ENCODE assay signal across 8 mouse cellular contexts in genomic region chr10:59969821-59970449, GRCm38 (mm10). TPM values are rescaled to one million over a fixed set of nuclear protein-coding genes. Genes with fewer than 3 reads are reported as not detected.
DNase-seq lines count a peak whose midpoint lies in the region; ATAC-seq and TF ChIP-seq lines count a peak whose summit lies in the region.

No protein-coding gene starts in this region.

- peak overlapping the region; percentile 64 for H3K4me3 ChIP-seq in ES-Bruce4 (ENCODE audit: low read depth, low read length)
- H3K4me3 ChIP-seq in brown adipose tissue, adult 24 weeks (ENCODE audit: insufficient read depth, low read depth, low read length): peak overlapping the region; percentile 61
- H3K4me3 ChIP-seq in forebrain, embryonic 10.5 days: peak overlapping the region; percentile 66
- H3K4me3 ChIP-seq in heart, embryonic 16.5 days (ENCODE audit: low read length): peak overlapping the region; percentile 60
- H3K4me3 ChIP-seq in lung, adult 2 months (replicated peaks; ENCODE audit: extremely low read depth, low read depth, low read length): peak overlapping the region; percentile 82
- H3K4me3 ChIP-seq in neural tube, embryonic 14.5 days (ENCODE audit: low read depth, low read length): peak overlapping the region; percentile 58

- no peak for TF ChIP-seq EP300 in ES-Bruce4 (IDR thresholded peaks at IDR 0.05; ENCODE audit: insufficient read depth, low read depth, low read length)

- H3K9ac ChIP-seq in ES-Bruce4 (ENCODE audit: low read depth, poor library complexity, severe bottlenecking): peak overlapping the region; percentile 41
- peak overlapping the region; percentile 85 for H3K9ac ChIP-seq in heart, embryonic 16.5 days (ENCODE audit: low read length)
- peak overlapping the region; percentile 97 for H3K9ac ChIP-seq in neural tube, embryonic 14.5 days (replicated peaks; ENCODE audit: low read depth, low read length)

- peak; percentile 39 for ATAC-seq in heart, embryonic 16.5 days (replicated peaks; ENCODE audit: extremely low read depth, insufficient read depth, low FRiP score)
- ATAC-seq in neural tube, embryonic 14.5 days (ENCODE audit: low read depth): peak; percentile 67

- TF ChIP-seq CTCF in ES-Bruce4 (IDR thresholded peaks at IDR 0.05; ENCODE audit: low read depth, low read length): no peak
- TF ChIP-seq CTCF in lung, adult 2 months (IDR thresholded peaks at IDR 0.05; ENCODE audit: insufficient read depth, low read length): no peak

- no peak for TF ChIP-seq POLR2A in ES-Bruce4 (IDR thresholded peaks at IDR 0.05; ENCODE audit: insufficient read depth, low read length)
- peak; percentile 90 for TF ChIP-seq POLR2A in lung, adult 2 months (IDR thresholded peaks at IDR 0.05; ENCODE audit: borderline replicate concordance, extremely low read depth, low read depth, low read length)

- H3K36me3 ChIP-seq in ES-Bruce4 (ENCODE audit: control insufficient read depth, insufficient read depth, low read length, poor library complexity, severe bottlenecking): no peaks in the 10 kb centered on the region
- H3K36me3 ChIP-seq in forebrain, embryonic 10.5 days (replicated peaks): no peaks in the 10 kb centered on the region
- H3K36me3 ChIP-seq in heart, embryonic 16.5 days (ENCODE audit: control insufficient read depth, insufficient read depth): no peaks in the 10 kb centered on the region
- no peaks in the 10 kb centered on the region for H3K36me3 ChIP-seq in neural tube, embryonic 14.5 days (ENCODE audit: control insufficient read depth, insufficient read depth, low read length)

- WGBS in forebrain, embryonic 10.5 days: under 1% methylated on average over 25 of the region's 25 CpGs
- under 1% methylated on average over 25 of the region's 25 CpGs for WGBS in heart, embryonic 16.5 days
- WGBS in lung, adult 2 months: 4% methylated on average over 25 of the region's 25 CpGs
- under 1% methylated on average over 25 of the region's 25 CpGs for WGBS in neural tube, embryonic 14.5 days

- H3K4me1 ChIP-seq in ES-Bruce4 (ENCODE audit: control insufficient read depth, insufficient read depth, low read length): peaks cover 22% of the 10 kb centered on the region
- H3K4me1 ChIP-seq in brown adipose tissue, adult 24 weeks (ENCODE audit: control insufficient read depth, insufficient read depth, insufficient read length, low read length): peaks cover 34% of the 10 kb centered on the region
- H3K4me1 ChIP-seq in forebrain, embryonic 10.5 days: peaks cover 62% of the 10 kb centered on the region
- peaks cover 64% of the 10 kb centered on the region for H3K4me1 ChIP-seq in heart, embryonic 16.5 days (ENCODE audit: control insufficient read depth, insufficient read depth, low read length)
- peaks cover 30% of the 10 kb centered on the region for H3K4me1 ChIP-seq in lung, adult 2 months (ENCODE audit: control insufficient read depth, insufficient read depth, low read length)
- peaks cover 30% of the 10 kb centered on the region for H3K4me1 ChIP-seq in neural tube, embryonic 14.5 days (ENCODE audit: control insufficient read depth, insufficient read depth, low read length)

- H3K27ac ChIP-seq in ES-Bruce4 (ENCODE audit: insufficient read depth, low read length): no peak overlapping the region
- peak overlapping the region; percentile 97 for H3K27ac ChIP-seq in brown adipose tissue, adult 24 weeks (replicated peaks; ENCODE audit: low read depth, low read length)
- peak overlapping the region; percentile 96 for H3K27ac ChIP-seq in forebrain, embryonic 10.5 days
- H3K27ac ChIP-seq in heart, embryonic 16.5 days (ENCODE audit: low read length): peak overlapping the region; percentile 98
- H3K27ac ChIP-seq in neural tube, embryonic 14.5 days (ENCODE audit: low read depth, low read length): peak overlapping the region; percentile 96

- DNase-seq in forebrain, embryonic 10.5 days (ENCODE audit: extremely low spot score, low spot score): peak; percentile 69
- peak; percentile 88 for DNase-seq in kidney, postnatal 14 days
- DNase-seq in lung, adult 2 months: peak; percentile 77
- peak; percentile 78 for DNase-seq in thymus, postnatal 4 days

- peak overlapping the region; percentile 87 for H3K4me2 ChIP-seq in heart, embryonic 16.5 days (ENCODE audit: low read depth, low read length)
- peak overlapping the region; percentile 86 for H3K4me2 ChIP-seq in neural tube, embryonic 14.5 days (ENCODE audit: low read depth, low read length)

- H3K27me3 ChIP-seq in ES-Bruce4 (ENCODE audit: control insufficient read depth, insufficient read depth, low read length, poor library complexity, severe bottlenecking): no peaks in the 10 kb centered on the region
- H3K27me3 ChIP-seq in forebrain, embryonic 10.5 days (ENCODE audit: poor library complexity, severe bottlenecking): peaks cover 15% of the 10 kb centered on the region; the same call in 1 of the 2 replicates
- H3K27me3 ChIP-seq in heart, embryonic 16.5 days (ENCODE audit: control insufficient read depth, insufficient read depth, low read length): no peaks in the 10 kb centered on the region
- H3K27me3 ChIP-seq in neural tube, embryonic 14.5 days (ENCODE audit: control insufficient read depth, insufficient read depth, low read length): no peaks in the 10 kb centered on the region

- H3K9me3 ChIP-seq in ES-Bruce4 (replicated peaks; ENCODE audit: control insufficient read depth, insufficient read depth, low read length, poor library complexity, severe bottlenecking): no peaks in the 10 kb centered on the region
- H3K9me3 ChIP-seq in forebrain, embryonic 10.5 days: no peaks in the 10 kb centered on the region; the same call in 1 of the 2 replicates
- no peaks in the 10 kb centered on the region for H3K9me3 ChIP-seq in heart, embryonic 16.5 days (replicated peaks; ENCODE audit: control insufficient read depth, low read length)
- no peaks in the 10 kb centered on the region for H3K9me3 ChIP-seq in neural tube, embryonic 14.5 days (ENCODE audit: control insufficient read depth, low read length)

RNA-seq across cellular contexts. Expression of gene Ddit4, which starts 18.3 kb away (rescaled TPM):
- polyA plus RNA-seq in ES-Bruce4 (2011; ENCODE audit: insufficient read depth, insufficient read length, low read depth, missing spikeins): 172 and 176 TPM in 2 replicates
- polyA plus RNA-seq in brown adipose tissue, adult 24 weeks (2012; ENCODE audit: insufficient read depth, insufficient read length, missing spikeins): 6.1 and 17.7 TPM in 2 replicates
- polyA plus RNA-seq in forebrain, embryonic 10.5 days (2016; fragmentation: Nextera tagmentation; extraction: Ambion mirVana): 32.7 and 35.3 TPM in 2 replicates
- polyA plus RNA-seq in heart, embryonic 16.5 days (2015; fragmentation: Nextera tagmentation; extraction: Ambion mirVana): 29.0 and 31.9 TPM in 2 replicates
- 32.6 and 53.4 TPM in 2 replicates for polyA plus RNA-seq in lung, adult 2 months (2012; rRNA removed)
- polyA plus RNA-seq in neural tube, embryonic 14.5 days (2014; fragmentation: Nextera tagmentation; extraction: Ambion mirVana): 4.2 and 6.5 TPM in 2 replicates

RNA-seq across cellular contexts. Expression of gene Ascc1, which starts 32.7 kb away (rescaled TPM):
- polyA plus RNA-seq in ES-Bruce4 (2011; ENCODE audit: insufficient read depth, insufficient read length, low read depth, missing spikeins): 52.9 and 53.7 TPM in 2 replicates
- 19.2 and 20.6 TPM in 2 replicates for polyA plus RNA-seq in brown adipose tissue, adult 24 weeks (2012; ENCODE audit: insufficient read depth, insufficient read length, missing spikeins)
- 33.5 and 34.7 TPM in 2 replicates for polyA plus RNA-seq in forebrain, embryonic 10.5 days (2016; fragmentation: Nextera tagmentation; extraction: Ambion mirVana)
- 41.9 and 44.1 TPM in 2 replicates for polyA plus RNA-seq in heart, embryonic 16.5 days (2015; fragmentation: Nextera tagmentation; extraction: Ambion mirVana)
- 21.1 and 29.5 TPM in 2 replicates for polyA plus RNA-seq in lung, adult 2 months (2012; rRNA removed)
- polyA plus RNA-seq in neural tube, embryonic 14.5 days (2014; fragmentation: Nextera tagmentation; extraction: Ambion mirVana): 43.6 and 46.7 TPM in 2 replicates

RNA-seq across cellular contexts. Expression of gene Anapc16, which starts 33.0 kb away (rescaled TPM):
- polyA plus RNA-seq in ES-Bruce4 (2011; ENCODE audit: insufficient read depth, insufficient read length, low read depth, missing spikeins): 22.7 and 24.4 TPM in 2 replicates
- polyA plus RNA-seq in brown adipose tissue, adult 24 weeks (2012; ENCODE audit: insufficient read depth, insufficient read length, missing spikeins): 59.1 and 60.8 TPM in 2 replicates
- 96.8 and 108 TPM in 2 replicates for polyA plus RNA-seq in forebrain, embryonic 10.5 days (2016; fragmentation: Nextera tagmentation; extraction: Ambion mirVana)
- polyA plus RNA-seq in heart, embryonic 16.5 days (2015; fragmentation: Nextera tagmentation; extraction: Ambion mirVana): 89.3 and 90.1 TPM in 2 replicates
- polyA plus RNA-seq in lung, adult 2 months (2012; rRNA removed): 61.1 and 64.5 TPM in 2 replicates
- 116 and 120 TPM in 2 replicates for polyA plus RNA-seq in neural tube, embryonic 14.5 days (2014; fragmentation: Nextera tagmentation; extraction: Ambion mirVana)

Comparison
In these comparisons a context has a peak if more than half of its experiments do, and no peak if none do; other contexts are left out.
1. H3K9ac ChIP-seq: peak in every context shown above with its lines; median percentile 97 in neural tube, embryonic 14.5 days; 85 in heart, embryonic 16.5 days; 41 in ES-Bruce4.